Mouse (Mus musculus): ENCODE results near the gene Lrmda. TPM values are rescaled to one million over a fixed set of nuclear protein-coding genes. Genes with fewer than 3 reads are reported as not detected.

The Lrmda gene
- polyA plus RNA-seq, 1 experiment = not detected

DNA sequence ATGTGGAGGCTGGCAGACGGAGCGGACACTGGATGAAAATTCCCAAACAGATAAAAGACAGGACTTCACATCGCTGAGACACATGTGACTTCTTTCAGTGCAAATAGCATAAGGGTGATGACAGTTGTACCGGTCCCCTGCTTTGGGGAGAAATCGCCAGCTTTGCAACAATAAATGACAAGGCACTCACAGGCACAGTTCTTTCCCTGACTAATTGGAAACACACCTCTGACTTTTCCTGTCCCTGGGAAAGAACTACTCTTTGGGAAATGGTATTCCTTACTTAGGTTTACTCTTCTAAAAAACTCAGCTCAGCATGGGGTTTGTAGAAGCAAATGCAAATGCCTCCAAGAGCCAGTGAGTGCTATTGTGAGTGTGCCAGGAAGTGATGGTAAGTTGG lies 702.3 kb downstream of the Lrmda start:
- no peak overlapping the region for H3K4me3 ChIP-seq (ENCODE audit: insufficient read depth, low read length)
- H3K27ac ChIP-seq (ENCODE audit: insufficient read depth, low read length) = no peak overlapping the region
- TF ChIP-seq POLR2A (IDR thresholded peaks at IDR 0.05; ENCODE audit: low read depth, low read length) = no peak
- no peak for TF ChIP-seq CTCF (IDR thresholded peaks at IDR 0.05; ENCODE audit: borderline replicate concordance, insufficient read depth, low read length)
- H3K4me1 ChIP-seq (ENCODE audit: control insufficient read depth, insufficient read depth, low read length) = no peaks in the 10 kb centered on the region

DNA sequence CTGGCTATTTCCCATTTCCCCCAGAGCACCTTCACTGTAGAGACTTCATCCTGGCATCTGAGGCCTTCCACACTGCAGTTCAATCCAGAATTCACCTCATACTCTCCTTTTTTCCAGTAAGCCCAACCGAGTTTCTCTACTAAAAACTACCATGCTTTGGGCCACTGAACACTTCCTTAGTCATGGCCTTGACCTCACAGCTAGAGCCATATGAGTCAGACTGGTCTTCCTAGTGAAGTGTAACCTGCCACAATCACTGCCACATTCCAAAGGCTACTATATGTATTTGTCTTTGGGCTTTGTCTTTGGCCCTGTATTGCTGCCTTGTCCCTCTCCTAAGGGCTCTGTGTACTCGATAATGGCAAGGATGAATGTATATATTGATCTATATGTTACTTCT lies 708.0 kb downstream of the Lrmda start:
- TF ChIP-seq POLR2A (IDR thresholded peaks at IDR 0.05; ENCODE audit: low read depth, low read length) = no peak
- TF ChIP-seq CTCF (IDR thresholded peaks at IDR 0.05; ENCODE audit: borderline replicate concordance, insufficient read depth, low read length) = no peak
- Histone ChIP-seq H3K27ac (ENCODE audit: insufficient read depth, low read length) (no peak overlapping the region; the same call in 1 of the 2 replicates), H3K4me1 (ENCODE audit: control insufficient read depth, insufficient read depth, low read length) (peaks cover 7% of the 10 kb centered on the region), H3K4me3 (ENCODE audit: insufficient read depth, low read length) (no peak overlapping the region)

DNA sequence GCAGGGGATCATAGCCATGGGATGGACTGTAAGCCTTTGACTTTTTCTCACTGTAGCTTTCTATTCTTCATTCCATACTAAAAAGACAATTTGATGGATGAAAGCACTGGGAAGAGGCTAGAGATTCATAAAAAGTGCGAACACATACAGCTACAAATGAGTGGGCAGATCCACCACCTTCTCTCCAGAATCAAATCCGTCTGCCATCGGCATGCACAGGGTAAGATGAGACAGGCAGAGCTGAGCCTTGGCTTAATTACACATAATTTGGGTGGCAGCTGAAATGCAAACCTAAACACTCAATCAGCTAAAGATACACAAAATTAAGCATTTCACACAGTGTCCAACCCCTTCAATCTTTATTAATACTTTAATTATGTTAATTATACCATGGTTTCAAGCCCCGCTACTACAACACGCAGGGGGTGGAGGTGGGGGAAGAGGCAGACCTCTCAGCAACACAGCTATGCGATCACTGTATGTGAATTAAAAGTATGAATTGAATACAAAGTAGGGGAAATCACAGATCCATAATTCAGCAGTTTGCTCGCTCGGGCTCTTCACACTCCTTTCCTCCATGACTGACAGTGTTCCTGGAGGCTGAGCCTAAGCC lies 709.2 kb downstream of the Lrmda start:
- TF ChIP-seq POLR2A (IDR thresholded peaks at IDR 0.05; ENCODE audit: low read depth, low read length) = no peak
- no peak for TF ChIP-seq CTCF (IDR thresholded peaks at IDR 0.05; ENCODE audit: borderline replicate concordance, insufficient read depth, low read length)

DNA sequence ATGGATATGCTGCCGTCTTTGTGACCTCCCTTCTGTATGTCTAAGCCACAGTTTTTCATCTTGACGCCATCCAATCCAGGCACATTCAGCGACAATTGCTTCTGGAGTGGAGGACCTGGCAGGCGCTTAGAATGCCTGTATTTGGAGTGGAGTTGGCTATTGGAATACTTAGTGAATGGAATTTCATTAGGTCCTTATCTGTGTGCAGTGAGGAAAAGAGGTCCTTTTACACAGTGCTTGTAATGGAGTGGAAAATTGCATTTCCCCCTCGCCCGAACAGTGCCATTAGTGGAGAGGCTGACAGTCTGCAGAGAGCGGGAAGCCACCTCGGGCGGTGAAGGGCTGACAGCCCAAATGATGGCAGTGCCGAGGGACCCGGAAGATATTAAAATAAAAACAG lies 719.1 kb downstream of the Lrmda start:
- no peaks in the 10 kb centered on the region for H3K4me1 ChIP-seq (ENCODE audit: control insufficient read depth, insufficient read depth, low read length)
- no peak overlapping the region for H3K4me3 ChIP-seq (ENCODE audit: insufficient read depth, low read length)
- TF ChIP-seq CTCF (IDR thresholded peaks at IDR 0.05; ENCODE audit: borderline replicate concordance, insufficient read depth, low read length) (no peak), POLR2A (IDR thresholded peaks at IDR 0.05; ENCODE audit: low read depth, low read length) (no peak)
- no peak overlapping the region for H3K27ac ChIP-seq (ENCODE audit: insufficient read depth, low read length)

More for the DNA sequence above, 709.2 kb downstream of the Lrmda start:
- H3K27ac ChIP-seq (ENCODE audit: insufficient read depth, low read length) = no peak overlapping the region
- H3K4me3 ChIP-seq (ENCODE audit: insufficient read depth, low read length) = no peak overlapping the region
- H3K4me1 ChIP-seq (ENCODE audit: control insufficient read depth, insufficient read depth, low read length) = peaks cover 7% of the 10 kb centered on the region

DNA sequence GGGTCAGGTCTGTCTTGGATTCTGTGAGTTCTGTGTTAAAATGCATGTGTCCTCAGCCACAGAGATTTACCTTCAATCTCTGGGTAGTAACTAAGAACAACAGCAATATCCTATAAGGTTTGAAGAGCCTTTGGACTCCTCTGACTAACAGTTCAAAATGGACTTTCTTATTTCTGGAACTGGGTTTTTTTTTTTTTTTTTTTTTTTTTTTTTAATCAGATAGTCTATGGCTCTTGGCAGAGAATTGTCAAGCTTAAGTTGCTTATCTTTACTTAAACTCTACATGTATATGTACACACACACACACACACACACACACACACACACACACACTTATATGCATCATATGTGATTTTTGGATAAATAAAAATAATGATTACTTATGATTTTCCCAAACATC lies 723.0 kb downstream of the Lrmda start:
- H3K27ac ChIP-seq (ENCODE audit: insufficient read depth, low read length) = no peak overlapping the region
- H3K4me1 ChIP-seq (ENCODE audit: control insufficient read depth, insufficient read depth, low read length) = peaks cover 4% of the 10 kb centered on the region; the same call in 1 of the 2 replicates
- TF ChIP-seq CTCF (IDR thresholded peaks at IDR 0.05; ENCODE audit: borderline replicate concordance, insufficient read depth, low read length) = no peak
- TF ChIP-seq POLR2A (IDR thresholded peaks at IDR 0.05; ENCODE audit: low read depth, low read length) = no peak
- H3K4me3 ChIP-seq (ENCODE audit: insufficient read depth, low read length) = no peak overlapping the region

DNA sequence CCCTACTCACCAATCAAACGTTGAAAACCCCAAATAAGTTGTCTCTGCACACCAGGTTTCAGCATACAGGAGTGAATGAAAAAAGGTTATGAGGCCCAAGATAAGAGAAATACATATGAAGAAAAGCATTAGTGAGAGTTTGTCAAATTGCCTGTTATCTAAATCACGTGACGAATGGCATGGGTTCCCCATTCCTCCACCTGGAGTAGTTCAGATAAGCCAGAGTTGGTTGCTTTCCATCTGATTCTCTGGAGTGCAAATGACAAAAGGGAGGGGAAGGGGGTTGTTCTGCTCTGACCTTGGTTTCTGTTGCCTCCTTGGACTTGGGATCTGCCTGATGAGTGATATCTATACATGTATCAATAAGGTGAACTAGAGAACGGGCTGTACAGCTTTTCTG lies 723.8 kb downstream of the Lrmda start:
- TF ChIP-seq CTCF (IDR thresholded peaks at IDR 0.05; ENCODE audit: borderline replicate concordance, insufficient read depth, low read length) (no peak), POLR2A (IDR thresholded peaks at IDR 0.05; ENCODE audit: low read depth, low read length) (no peak)
- Histone ChIP-seq H3K27ac (ENCODE audit: insufficient read depth, low read length) (no peak overlapping the region), H3K4me1 (ENCODE audit: control insufficient read depth, insufficient read depth, low read length) (peaks cover 4% of the 10 kb centered on the region; the same call in 1 of the 2 replicates), H3K4me3 (ENCODE audit: insufficient read depth, low read length) (no peak overlapping the region)

DNA sequence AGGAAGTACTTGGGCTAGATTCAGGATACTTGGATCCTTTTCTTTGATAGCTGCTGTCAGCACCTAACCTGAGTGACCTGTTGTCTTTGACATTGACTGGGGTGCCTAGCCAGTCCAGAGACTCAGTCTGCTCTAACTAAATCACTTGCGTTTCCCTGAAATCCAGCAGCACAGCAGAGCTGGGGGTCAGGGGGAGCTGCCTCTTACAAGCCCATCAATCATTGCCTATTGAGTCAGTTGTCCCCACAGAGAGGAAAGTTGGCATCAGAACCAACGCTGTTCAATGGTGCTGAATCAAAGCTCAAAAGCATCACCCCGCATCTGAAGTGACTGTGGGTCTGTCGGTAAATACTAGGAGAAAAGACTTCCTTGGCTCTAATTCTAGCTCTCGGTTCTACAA lies 725.2 kb downstream of the Lrmda start:
- no peak for TF ChIP-seq POLR2A (IDR thresholded peaks at IDR 0.05; ENCODE audit: low read depth, low read length)
- TF ChIP-seq CTCF (IDR thresholded peaks at IDR 0.05; ENCODE audit: borderline replicate concordance, insufficient read depth, low read length) = no peak
- H3K27ac ChIP-seq (ENCODE audit: insufficient read depth, low read length) = no peak overlapping the region

DNA sequence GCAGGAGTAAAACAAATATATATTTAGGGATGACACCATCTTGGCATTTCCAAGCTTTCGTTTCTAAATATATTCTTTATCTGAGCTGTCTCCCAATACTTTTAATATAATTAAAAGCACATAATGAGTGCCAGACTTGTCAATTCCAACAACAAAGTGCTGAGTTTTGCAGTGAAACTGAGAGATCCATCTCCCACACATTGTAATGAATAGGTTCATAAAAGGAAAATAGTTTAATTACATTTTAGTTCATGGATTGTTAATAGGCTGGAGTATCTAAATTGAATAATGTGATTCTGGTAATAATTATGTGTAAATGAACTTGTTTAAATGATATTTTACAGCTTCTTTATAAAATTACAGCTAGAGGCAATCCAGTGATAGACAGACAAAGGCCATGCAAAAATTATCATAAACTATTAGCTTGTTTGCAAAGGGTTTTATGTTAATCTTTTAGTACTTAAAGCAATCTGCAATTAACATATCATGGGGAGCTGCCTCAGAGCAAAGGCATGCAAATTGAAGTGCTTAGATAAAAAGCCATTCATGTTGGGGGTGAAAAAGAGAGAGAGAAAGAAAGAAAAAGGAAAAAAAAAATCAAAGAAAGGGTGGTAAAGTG lies 725.9 kb downstream of the Lrmda start:
- no peak overlapping the region for H3K4me3 ChIP-seq (ENCODE audit: insufficient read depth, low read length)
- H3K27ac ChIP-seq (ENCODE audit: insufficient read depth, low read length) = no peak overlapping the region
- TF ChIP-seq CTCF (IDR thresholded peaks at IDR 0.05; ENCODE audit: borderline replicate concordance, insufficient read depth, low read length) (no peak), POLR2A (IDR thresholded peaks at IDR 0.05; ENCODE audit: low read depth, low read length) (no peak)
- peaks cover 4% of the 10 kb centered on the region; the same call in 1 of the 2 replicates for H3K4me1 ChIP-seq (ENCODE audit: control insufficient read depth, insufficient read depth, low read length)

More for the DNA sequence above, 725.2 kb downstream of the Lrmda start:
- peaks cover 4% of the 10 kb centered on the region; the same call in 1 of the 2 replicates for H3K4me1 ChIP-seq (ENCODE audit: control insufficient read depth, insufficient read depth, low read length)
- no peak overlapping the region for H3K4me3 ChIP-seq (ENCODE audit: insufficient read depth, low read length)

DNA sequence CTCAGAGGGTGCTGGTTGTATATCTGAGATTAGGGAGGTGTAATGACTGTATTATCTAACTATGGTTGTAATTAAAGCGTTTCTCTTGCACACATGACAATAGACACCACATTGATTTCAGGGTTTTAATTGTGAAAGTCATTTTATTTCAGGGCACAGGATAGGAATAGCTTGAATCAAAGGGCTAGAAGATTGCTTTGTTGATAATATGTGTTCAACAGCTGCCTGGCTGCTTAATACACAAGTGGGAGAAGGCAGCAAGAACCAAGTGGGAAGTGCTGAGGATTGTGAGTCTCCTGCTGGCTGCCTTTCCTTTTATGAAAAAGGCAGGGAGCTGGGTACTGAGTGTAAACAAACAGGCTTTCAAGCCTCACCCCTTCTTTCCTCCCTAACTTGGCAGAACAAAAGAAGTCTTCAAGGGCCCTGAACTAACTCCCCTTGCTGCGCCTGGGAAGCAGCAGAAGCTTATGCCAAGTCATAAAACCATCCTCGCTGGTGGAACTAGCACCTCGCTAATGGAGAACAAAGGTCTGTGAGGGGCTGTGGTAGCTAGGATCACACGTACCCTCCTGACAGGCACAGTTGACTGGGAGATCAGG lies 726.5 kb downstream of the Lrmda start:
- H3K4me3 ChIP-seq (ENCODE audit: insufficient read depth, low read length) = no peak overlapping the region
- TF ChIP-seq POLR2A (IDR thresholded peaks at IDR 0.05; ENCODE audit: low read depth, low read length) = no peak
- TF ChIP-seq CTCF (IDR thresholded peaks at IDR 0.05; ENCODE audit: borderline replicate concordance, insufficient read depth, low read length) = no peak
- H3K4me1 ChIP-seq (ENCODE audit: control insufficient read depth, insufficient read depth, low read length) = peaks cover 4% of the 10 kb centered on the region; the same call in 1 of the 2 replicates
- H3K27ac ChIP-seq (ENCODE audit: insufficient read depth, low read length) = no peak overlapping the region

DNA sequence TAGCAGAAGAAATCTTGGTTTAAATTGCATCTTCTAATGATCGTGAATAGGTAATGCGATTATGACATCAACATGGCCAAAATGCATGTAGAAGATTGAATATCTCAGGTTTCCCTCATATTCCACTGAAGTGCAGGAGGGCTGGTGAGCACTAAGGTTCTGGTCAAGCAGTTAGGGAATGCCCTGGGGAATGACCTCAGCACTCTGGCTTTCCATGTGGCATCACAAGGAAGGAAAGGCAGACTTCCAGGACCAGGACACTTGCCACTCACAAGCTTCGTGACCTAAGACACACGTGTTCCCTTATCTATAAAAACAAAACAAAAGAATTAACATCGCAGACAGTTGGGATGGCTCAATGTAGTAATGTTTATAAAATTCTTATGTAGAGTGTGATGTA lies 728.3 kb downstream of the Lrmda start:
- no peak for TF ChIP-seq CTCF (IDR thresholded peaks at IDR 0.05; ENCODE audit: borderline replicate concordance, insufficient read depth, low read length)
- no peak for TF ChIP-seq POLR2A (IDR thresholded peaks at IDR 0.05; ENCODE audit: low read depth, low read length)
- H3K4me1 ChIP-seq (ENCODE audit: control insufficient read depth, insufficient read depth, low read length) = peaks cover 4% of the 10 kb centered on the region; the same call in 1 of the 2 replicates
- H3K4me3 ChIP-seq (ENCODE audit: insufficient read depth, low read length) = no peak overlapping the region
- H3K27ac ChIP-seq (ENCODE audit: insufficient read depth, low read length) = no peak overlapping the region
